Mouse (Mus musculus) brain, embryonic 14.5 days (tissue): ENCODE data around the gene Lcmt1.

Source experiments
- CTCF ChIP-seq: fragments of 200-500 bp; IDR thresholded peaks from 2 replicates; pipeline ENCODE4 v1.5.1; 2012; ENCODE audit warnings: inconsistent platforms, mild to moderate bottlenecking, moderate library complexity, borderline replicate concordance; ENCODE audit not compliant: insufficient read depth, insufficient read length; ENCODE audit errors: extremely low read depth
- POLR2A ChIP-seq: fragments of 200-500 bp; IDR thresholded peaks from 2 replicates; pipeline ENCODE4 v1.6.1; 2012; ENCODE audit warnings: mild to moderate bottlenecking, inconsistent platforms, borderline replicate concordance; ENCODE audit not compliant: poor library complexity, insufficient read depth, insufficient read length, severe bottlenecking; ENCODE audit errors: extremely low read depth

DNA sequence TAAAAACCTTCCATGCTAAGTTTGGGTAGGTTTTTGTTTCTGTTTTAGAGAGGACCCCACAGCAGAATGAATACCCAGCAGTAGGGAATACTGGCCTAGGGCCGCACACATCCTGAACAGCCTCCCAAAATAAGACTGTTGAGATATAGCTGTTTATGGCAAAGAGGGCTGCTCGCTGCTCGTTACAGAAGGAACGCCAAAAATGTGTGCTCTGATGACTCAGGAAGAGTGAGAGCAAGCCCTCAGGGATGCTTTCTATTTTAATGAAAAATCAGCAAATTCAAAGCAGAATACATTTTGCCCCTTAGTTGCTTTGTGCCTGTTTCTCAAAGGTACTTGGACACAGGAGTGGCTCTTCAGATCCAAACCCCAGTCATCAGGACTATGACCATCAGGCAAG lies 41.7 kb upstream of the Lcmt1 start:
- no peak for TF ChIP-seq POLR2A
- TF ChIP-seq CTCF, result no peak
